Mouse (Mus musculus) limb, embryonic 12.5 days (tissue): Measurements from ENCODE around the gene Emc8. TPM values are rescaled to one million over a fixed set of nuclear protein-coding genes. Genes with fewer than 3 reads are reported as not detected.
"Not testable (repeated sequence)": the region's sequence is repeated elsewhere in the genome, so short reads cannot be mapped to it uniquely, and the experiment has no call there.

Experiments
- ATAC-seq: fragments of 200-750 bp; cut with Nextera tagmentation; 2 replicates; pipeline ENCODE4 v1.8.0; 2017; ENCODE audit warnings: low read depth, moderate TSS enrichment; ENCODE audit not compliant: insufficient number of reproducible peaks, insufficient read depth, low FRiP score, low TSS enrichment
- H3K27ac ChIP-seq: fragments of 300-500 bp; sonication (generic); 2 replicates; pipeline ENCODE4 v1.5.1; 2016; ENCODE audit warnings: mild to moderate bottlenecking, moderate library complexity
- H3K27me3 ChIP-seq: fragments of 300-500 bp; sonication (generic); 2 replicates; pipeline ENCODE4 v1.6.1; 2016; ENCODE audit warnings: mild to moderate bottlenecking, moderate library complexity
- H3K36me3 ChIP-seq: fragments of 300-500 bp; sonication (generic); 2 replicates; pipeline ENCODE4 v1.6.1; 2016; ENCODE audit warnings: mild to moderate bottlenecking, moderate library complexity
- H3K4me1 ChIP-seq: fragments of 300-500 bp; sonication (generic); replicated peaks from 2 replicates; pipeline ENCODE4 v1.6.1; 2016
- H3K4me2 ChIP-seq: fragments of 300-500 bp; sonication (generic); 2 replicates; pipeline ENCODE4 v1.6.1; 2016; ENCODE audit warnings: mild to moderate bottlenecking, moderate library complexity
- H3K4me3 ChIP-seq: fragments of 300-500 bp; sonication (generic); replicated peaks from 2 replicates; pipeline ENCODE4 v1.5.1; 2016; ENCODE audit warnings: mild to moderate bottlenecking
- H3K9ac ChIP-seq: fragments of 300-500 bp; sonication (generic); replicated peaks from 2 replicates; pipeline ENCODE4 v1.6.1; 2016; ENCODE audit warnings: mild to moderate bottlenecking, moderate library complexity
- H3K9me3 ChIP-seq: fragments of 300-500 bp; sonication (generic); 2 replicates; pipeline ENCODE4 v1.6.1; 2016; ENCODE audit warnings: mild to moderate bottlenecking, moderate library complexity
- WGBS: fragments of 180-500 bp; shearing (Covaris S2); methylation state at CpG from one replicate; pipeline ENCODE4 v1.1.7; 2016; 5-methylcytosine and 5-hydroxymethylcytosine counted together
- polyA plus RNA-seq: library from polyadenylated mRNA; unstranded; fragments of >200 nt; fragmentation: Nextera tagmentation; extraction: Ambion mirVana; gene quantifications from 2 replicates; pipeline ENCODE4 v1.2.1, GENCODE M21; 2016

Gene Emc8
- polyA plus RNA-seq, 1 experiment from 2014 or later: 294 TPM

- no peaks in the 10 kb centered on the region for H3K9me3 ChIP-seq
- no peak overlapping the region for H3K4me3 ChIP-seq
- H3K36me3 ChIP-seq: no peaks in the 10 kb centered on the region
- 59% methylated on average over 5 of the region's 5 CpGs for WGBS
- H3K4me1 ChIP-seq: peaks cover 12% of the 10 kb centered on the region
- peaks cover 9% of the 10 kb centered on the region; the same call in 1 of the 2 replicates for H3K27me3 ChIP-seq
- ATAC-seq: no peak
- H3K9ac ChIP-seq: no peak overlapping the region
- H3K4me2 ChIP-seq: no peak overlapping the region
- peak overlapping the region; percentile 53; the same call in 1 of the 2 replicates for H3K27ac ChIP-seq
Measured at GRCm38 (mm10) chr8:120685097-120685496, 16.7 kb upstream of the Emc8 start.

GRCm38 (mm10) chr8:120684082-120684481, 15.7 kb upstream of the Emc8 start:
- H3K4me2 ChIP-seq: no peak overlapping the region
- H3K9ac ChIP-seq: no peak overlapping the region
- H3K27me3 ChIP-seq: peaks cover 17% of the 10 kb centered on the region; the same call in 1 of the 2 replicates
- H3K36me3 ChIP-seq: no peaks in the 10 kb centered on the region
- peaks cover 12% of the 10 kb centered on the region for H3K4me1 ChIP-seq
- no peaks in the 10 kb centered on the region for H3K9me3 ChIP-seq
- WGBS: 52% methylated on average over 5 of the region's 5 CpGs
- no peak overlapping the region for H3K4me3 ChIP-seq
- no peak overlapping the region for H3K27ac ChIP-seq
- ATAC-seq: no peak

- Histone ChIP-seq H3K27ac (no peak overlapping the region), H3K9me3 (no peaks in the 10 kb centered on the region), H3K4me3 (no peak overlapping the region), H3K4me2 (no peak overlapping the region), H3K9ac (no peak overlapping the region), H3K4me1 (peaks cover 12% of the 10 kb centered on the region), H3K27me3 (peaks cover 14% of the 10 kb centered on the region; the same call in 1 of the 2 replicates), H3K36me3 (no peaks in the 10 kb centered on the region)
- no peak; the same call in 1 of the 2 replicates for ATAC-seq
- WGBS: 13% methylated on average over 10 of the region's 10 CpGs
Measured at GRCm38 (mm10) chr8:120683602-120684001, 15.2 kb upstream of the Emc8 start.

- H3K27me3 ChIP-seq: peaks cover 8% of the 10 kb centered on the region; the same call in 1 of the 2 replicates
- H3K9me3 ChIP-seq: no peaks in the 10 kb centered on the region
- H3K4me2 ChIP-seq: no peak overlapping the region
- ATAC-seq: no peak
- H3K4me3 ChIP-seq: no peak overlapping the region
- H3K27ac ChIP-seq: no peak overlapping the region
- H3K9ac ChIP-seq: no peak overlapping the region
- no peaks in the 10 kb centered on the region for H3K36me3 ChIP-seq
- peaks cover 12% of the 10 kb centered on the region for H3K4me1 ChIP-seq
- WGBS: 68% methylated on average over 10 of the region's 10 CpGs
Measured at GRCm38 (mm10) chr8:120681113-120681512, 12.7 kb upstream of the Emc8 start.

- not testable (repeated sequence) for ATAC-seq, H3K4me3 ChIP-seq, H3K27me3 ChIP-seq, H3K4me1 ChIP-seq, H3K27ac ChIP-seq, H3K36me3 ChIP-seq, H3K9ac ChIP-seq, H3K4me2 ChIP-seq, H3K9me3 ChIP-seq
- WGBS: 58% methylated on average over 7 of the region's 7 CpGs
Measured at GRCm38 (mm10) chr8:120680405-120680804, 12.0 kb upstream of the Emc8 start.

GRCm38 (mm10) chr8:120679629-120680387, 11.4 kb upstream of the Emc8 start:
- peaks cover 3% of the 10 kb centered on the region for H3K4me1 ChIP-seq
- no peak for ATAC-seq
- peaks cover 7% of the 10 kb centered on the region; the same call in 1 of the 2 replicates for H3K36me3 ChIP-seq
- no peaks in the 10 kb centered on the region for H3K9me3 ChIP-seq
- no peak overlapping the region for H3K4me3 ChIP-seq
- no peak overlapping the region for H3K4me2 ChIP-seq
- peaks cover 8% of the 10 kb centered on the region; the same call in 1 of the 2 replicates for H3K27me3 ChIP-seq
- no peak overlapping the region for H3K9ac ChIP-seq
- no peak overlapping the region for H3K27ac ChIP-seq
- 60% methylated on average over 11 of the region's 11 CpGs for WGBS

GRCm38 (mm10) chr8:120678447-120678846, 10.1 kb upstream of the Emc8 start:
- Histone ChIP-seq H3K9ac (no peak overlapping the region), H3K9me3 (no peaks in the 10 kb centered on the region), H3K4me1 (no peaks in the 10 kb centered on the region; the same call in 1 of the 2 replicates), H3K4me2 (no peak overlapping the region), H3K27ac (no peak overlapping the region), H3K36me3 (peaks cover 16% of the 10 kb centered on the region), H3K27me3 (peaks cover 8% of the 10 kb centered on the region; the same call in 1 of the 2 replicates), H3K4me3 (no peak overlapping the region)
- ATAC-seq: 0 out of 2 replicates have a peak, but pooled peaks have one; percentile 3
- WGBS: 14% methylated on average over 10 of the region's 10 CpGs

- Histone ChIP-seq H3K4me2 (no peak overlapping the region), H3K9ac (no peak overlapping the region), H3K27ac (no peak overlapping the region), H3K36me3 (peaks cover 44% of the 10 kb centered on the region), H3K9me3 (no peaks in the 10 kb centered on the region), H3K4me1 (peaks cover 4% of the 10 kb centered on the region; the same call in 1 of the 2 replicates), H3K4me3 (no peak overlapping the region), H3K27me3 (peaks cover 8% of the 10 kb centered on the region; the same call in 1 of the 2 replicates)
- no peak for ATAC-seq
- WGBS: 78% methylated on average over 8 of the region's 8 CpGs
Measured at GRCm38 (mm10) chr8:120675718-120676117, 7.3 kb upstream of the Emc8 start.

- no peaks in the 10 kb centered on the region for H3K27me3 ChIP-seq
Measured at GRCm38 (mm10) chr8:120673298-120673697, 4.9 kb upstream of the Emc8 start.

GRCm38 (mm10) chr8:120672626-120673229, 4.4 kb upstream of the Emc8 start:
- Histone ChIP-seq H3K4me2 (no peak overlapping the region), H3K4me3 (no peak overlapping the region), H3K9ac (no peak overlapping the region), H3K36me3 (peaks cover 55% of the 10 kb centered on the region), H3K4me1 (peaks cover 15% of the 10 kb centered on the region), H3K27ac (no peak overlapping the region), H3K9me3 (no peaks in the 10 kb centered on the region), H3K27me3 (no peaks in the 10 kb centered on the region)
- no peak for ATAC-seq
- WGBS: 89% methylated on average over 16 of the region's 16 CpGs

More at GRCm38 (mm10) chr8:120673298-120673697, 4.9 kb upstream of the Emc8 start:
- no peak overlapping the region for H3K4me2 ChIP-seq
- peaks cover 15% of the 10 kb centered on the region for H3K4me1 ChIP-seq
- WGBS: 92% methylated on average over 7 of the region's 7 CpGs
- peaks cover 55% of the 10 kb centered on the region for H3K36me3 ChIP-seq
- no peak overlapping the region for H3K9ac ChIP-seq
- H3K4me3 ChIP-seq: no peak overlapping the region
- H3K9me3 ChIP-seq: no peaks in the 10 kb centered on the region
- no peak overlapping the region for H3K27ac ChIP-seq
- ATAC-seq: no peak

GRCm38 (mm10) chr8:120671775-120672174, 3.4 kb upstream of the Emc8 start:
- WGBS: 84% methylated on average over 6 of the region's 6 CpGs
- Histone ChIP-seq H3K9me3 (no peaks in the 10 kb centered on the region), H3K27me3 (no peaks in the 10 kb centered on the region), H3K27ac (no peak overlapping the region), H3K9ac (no peak overlapping the region), H3K4me1 (peaks cover 18% of the 10 kb centered on the region), H3K4me2 (no peak overlapping the region), H3K36me3 (peaks cover 55% of the 10 kb centered on the region), H3K4me3 (no peak overlapping the region)
- ATAC-seq: no peak
